Mouse (Mus musculus): Measurements from ENCODE around the gene Haghl.

DNA sequence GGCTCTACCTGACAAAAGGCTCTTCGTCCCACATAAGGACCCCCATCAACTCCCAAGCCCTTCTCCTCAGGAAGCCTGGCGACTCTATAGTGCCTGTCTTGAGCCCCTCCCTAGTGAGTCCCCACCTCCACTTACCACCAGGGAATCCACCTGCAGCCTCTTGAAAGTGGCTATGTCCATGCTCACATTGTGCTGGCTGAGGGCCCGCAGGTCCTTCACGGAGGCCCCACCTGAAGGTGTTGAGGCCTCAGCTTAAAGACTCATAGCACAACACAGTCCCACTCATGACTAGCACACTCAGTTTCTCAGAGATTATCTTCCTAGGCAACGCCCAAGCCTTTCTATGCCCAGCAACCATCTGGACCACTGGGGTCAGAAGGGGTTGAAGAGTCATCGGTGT lies 36.2 kb downstream of the Haghl start:
- TF ChIP-seq POLR2A (IDR thresholded peaks at IDR 0.05; ENCODE audit: borderline replicate concordance, extremely low read depth, insufficient read depth, insufficient read length, poor library complexity, severe bottlenecking) (no peak), CTCF (IDR thresholded peaks at IDR 0.05; ENCODE audit: borderline replicate concordance, extremely low read depth, insufficient read depth, insufficient read length) (no peak)

Measured in brain, embryonic 14.5 days (tissue).